Mouse (Mus musculus) thymus, adult 2 months (tissue): ENCODE measurements at regions not wholly inside any gene's neighbourhood (a gene's known extent, or its start where the extent isn't known, plus 50 kb on each side); places are given as distances from the start of the nearest gene placed in this dataset.

ENCODE experiments used
- CTCF ChIP-seq: fragments of 200-500 bp; IDR thresholded peaks from 2 replicates; pipeline ENCODE4 v1.5.1; 2012; ENCODE audit warnings: mild to moderate bottlenecking, control low read depth, low read length, moderate library complexity, borderline replicate concordance; ENCODE audit not compliant: control insufficient read depth, poor library complexity, insufficient read depth; ENCODE audit errors: extremely low read depth
- POLR2A ChIP-seq: fragments of 200-500 bp; IDR thresholded peaks from 2 replicates; pipeline ENCODE4 v1.6.1; 2012; ENCODE audit warnings: mild to moderate bottlenecking, low read length, control low read depth, moderate library complexity; ENCODE audit not compliant: control insufficient read depth, poor library complexity, insufficient read depth; ENCODE audit errors: extremely low read depth

GRCm38 (mm10) chr11:25322426-25322825 lies 888.1 kb downstream of the 5730522E02Rik start:
- TF ChIP-seq CTCF (no peak), POLR2A (no peak)
